Mouse (Mus musculus) gastrocnemius, adult 8-10 months (tissue): Measurements from ENCODE around the gene Sox6. TPM values are rescaled to one million over a fixed set of nuclear protein-coding genes. Genes with fewer than 3 reads are reported as not detected.
A peak's percentile ranks its signal among the peaks of the same experiment; 100 is the strongest.

Experiments
- DNase-seq, 2 experiments: peaks; one replicate each; pipeline ENCODE4 v3.0.0; 2022; ENCODE audit warnings: low spot score in 2 of 2
- total RNA-seq, 4 experiments: library from RNA; stranded (reverse); gene quantifications; 2 replicates each; pipeline ENCODE4 v1.2.4; 2022

Sox6 gene
- total RNA-seq, 4 experiments from 2014 or later, result 156 to 192 (median 179) TPM

DNA sequence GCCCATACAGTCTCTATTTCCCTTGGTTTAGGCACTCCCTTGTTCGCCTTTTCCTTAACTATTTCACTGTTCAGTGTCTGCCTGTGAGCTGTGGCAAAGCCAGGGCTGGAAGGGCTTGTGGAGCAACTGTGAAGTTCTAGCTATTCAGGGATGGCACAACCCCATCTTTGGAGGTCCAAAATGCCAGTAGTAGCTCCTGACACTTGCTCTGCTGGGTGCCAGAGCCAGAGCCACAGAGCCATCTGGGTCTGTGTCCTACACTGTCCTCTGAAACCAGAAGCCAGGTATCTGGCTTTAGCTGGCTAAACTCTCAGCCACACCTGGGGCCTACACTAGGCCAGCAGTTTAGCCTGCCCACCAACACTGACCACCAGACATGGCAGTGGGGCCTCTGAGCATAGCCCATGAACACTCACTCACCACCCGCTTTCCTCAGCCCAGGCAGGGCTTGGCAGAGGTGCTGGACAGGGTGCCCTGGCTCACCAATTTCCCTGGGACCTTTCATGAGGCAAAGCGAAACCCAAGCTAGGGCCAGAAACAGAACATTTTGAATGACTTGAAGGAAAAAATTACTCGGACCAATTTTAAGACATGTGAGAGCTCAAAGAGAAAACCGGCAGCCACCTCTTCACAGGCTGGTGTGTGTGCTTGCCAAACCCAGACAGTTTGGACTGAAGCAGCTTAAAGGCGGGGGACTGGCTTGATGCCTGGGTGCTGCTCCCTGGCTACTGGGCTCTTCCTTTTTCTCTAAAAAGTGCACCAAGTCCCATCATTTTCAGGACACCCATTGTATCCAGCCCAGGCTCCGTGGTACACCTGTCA, 612.2 kb downstream of the Sox6 start:
- DNase-seq, result peak in 1 of 2 experiments; percentile 21

DNA sequence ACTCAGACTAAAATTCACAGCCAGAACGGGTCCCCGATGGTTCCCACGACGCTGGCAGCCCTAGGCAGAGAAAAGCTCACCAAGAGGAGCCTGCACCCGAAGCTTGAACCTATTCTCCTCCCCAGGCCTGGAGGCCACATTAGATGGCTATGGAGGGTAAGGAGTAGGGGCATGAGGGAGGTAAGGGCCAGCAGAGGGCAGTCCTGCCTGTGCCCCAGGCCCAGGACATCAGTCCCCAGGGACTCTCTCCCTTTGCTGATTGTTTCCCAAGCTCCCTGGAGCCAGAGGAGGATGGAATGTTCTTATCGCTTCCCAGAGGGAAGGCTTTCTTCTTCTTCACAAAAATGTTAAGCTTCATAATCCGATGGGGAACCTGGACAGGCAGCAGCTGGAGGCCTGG, 615.8 kb downstream of the Sox6 start:
- no peak for DNase-seq

DNA sequence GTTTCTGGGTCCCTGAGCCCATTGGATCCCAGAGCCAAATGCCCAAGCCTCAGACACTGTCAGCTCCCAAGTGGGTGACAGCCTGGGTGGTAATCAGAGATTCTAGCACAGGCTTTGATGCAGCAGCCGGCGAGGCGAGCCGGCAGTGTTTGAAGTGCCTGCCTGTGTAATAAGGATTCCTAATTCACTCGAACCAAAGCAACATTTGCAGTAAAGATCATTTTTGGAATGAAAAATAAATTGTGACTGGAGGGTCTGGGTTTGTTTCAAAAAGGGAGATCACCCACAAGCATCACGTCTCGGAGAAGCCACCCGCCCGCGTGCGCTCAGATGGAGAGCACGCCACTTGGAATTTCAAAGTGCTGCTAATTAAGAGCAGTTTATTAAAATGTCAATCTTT, 617.6 kb downstream of the Sox6 start:
- no peak for DNase-seq

Other genes starting within 250 kb of the Sox6 start
- gene 1110004F10Rik, start 601 bp upstream of the Sox6 start, total RNA-seq, result 10 to 100 TPM; 36.4 to 49.9 (median 40.9) TPM
- gene Gm4353, start 45.8 kb upstream of the Sox6 start, total RNA-seq, result 1 to 10 TPM; 1.4 to 1.8 (median 1.5) TPM